Mouse (Mus musculus) cerebellum, adult 2 months (tissue): ENCODE results near the gene Kcnc4.

Experiments used
- CTCF ChIP-seq: fragments of 200-500 bp; IDR thresholded peaks from 2 replicates; pipeline ENCODE4 v1.5.1; 2011; ENCODE audit warnings: low read depth, mild to moderate bottlenecking, control low read depth, low read length, moderate library complexity, borderline replicate concordance; ENCODE audit not compliant: insufficient read depth
- POLR2A ChIP-seq: fragments of 200-500 bp; IDR thresholded peaks from 2 replicates; pipeline ENCODE4 v1.6.1; 2011; ENCODE audit warnings: low read length, control low read depth, borderline replicate concordance; ENCODE audit not compliant: insufficient read depth

DNA sequence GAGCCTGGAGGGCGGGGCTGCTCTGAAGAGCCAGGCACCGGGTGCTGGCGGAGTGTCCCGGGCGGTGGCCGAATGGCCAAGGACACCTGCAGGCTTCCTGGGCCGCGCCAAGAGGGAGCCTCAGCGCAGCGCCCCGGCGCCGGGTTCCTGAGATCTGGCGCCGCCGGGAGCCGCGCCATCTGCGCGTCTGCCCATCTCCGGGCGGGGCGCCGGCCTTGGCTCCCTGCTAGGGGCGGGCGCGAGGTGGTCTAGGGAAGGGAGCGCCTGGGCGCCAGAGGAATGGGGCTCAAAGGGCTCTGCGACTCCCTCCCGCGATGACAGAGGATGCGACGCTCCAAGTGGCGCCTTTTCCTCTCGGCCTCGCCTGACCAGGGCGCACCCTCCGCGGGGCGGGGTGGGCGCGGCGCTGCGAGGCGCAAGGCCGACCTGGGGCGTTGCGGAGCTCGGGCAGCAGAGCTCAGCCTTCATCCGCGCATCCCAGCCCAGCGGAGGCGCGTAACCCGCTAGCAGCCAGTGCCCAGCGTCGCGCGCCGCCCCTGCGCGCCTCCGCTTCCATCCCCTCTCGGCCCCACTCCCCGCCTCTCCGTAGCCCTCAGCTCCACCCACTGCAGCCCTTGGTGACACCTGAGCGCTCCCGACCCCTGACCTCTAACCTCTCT, 550 bp upstream of the Kcnc4 start:
- TF ChIP-seq CTCF (no peak), POLR2A (peak; percentile 39)
